Mouse (Mus musculus) stomach, postnatal 0 days (tissue): Measurements from ENCODE around the gene Col4a3bp.

Experiments
- CTCF ChIP-seq: IDR thresholded peaks from 2 replicates; pipeline ENCODE4 v1.5.1; 2016; ENCODE audit warnings: antibody characterized with exemption, low read depth, mild to moderate bottlenecking, moderate library complexity
- EP300 ChIP-seq: optimal IDR thresholded peaks from 2 replicates; pipeline ENCODE3; 2016; ENCODE audit warnings: antibody characterized with exemption

DNA sequence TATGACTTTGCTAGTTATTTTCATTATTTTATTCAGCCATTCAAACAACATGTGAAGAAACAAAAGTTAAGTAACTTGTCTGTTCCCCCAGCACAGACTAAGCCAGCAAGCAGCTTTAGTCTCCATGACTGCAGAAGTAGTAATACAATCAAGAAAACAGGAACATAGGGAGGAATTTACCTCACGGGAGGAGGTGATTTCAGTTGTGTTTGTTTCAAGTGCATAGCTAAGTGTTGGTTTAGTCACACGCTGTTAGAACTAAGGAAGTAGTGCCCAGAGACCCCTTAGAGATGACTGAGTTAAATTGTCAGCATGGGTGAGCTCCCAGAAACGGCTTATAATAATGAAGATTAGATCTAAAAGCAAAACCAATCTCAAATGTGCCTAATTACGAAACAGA lies 5.5 kb downstream of the Col4a3bp start:
- TF ChIP-seq CTCF (no peak), EP300 (no peak)
